Mouse (Mus musculus): ENCODE measurements around the gene Klhl10.

Gene Klhl10

GRCm38 (mm10) chr11:100465833-100466232, 24.1 kb downstream of the Klhl10 start:
- no peak for DNase-seq

GRCm38 (mm10) chr11:100471352-100472196, 29.9 kb downstream of the Klhl10 start:
- DNase-seq, result no peak

DNA sequence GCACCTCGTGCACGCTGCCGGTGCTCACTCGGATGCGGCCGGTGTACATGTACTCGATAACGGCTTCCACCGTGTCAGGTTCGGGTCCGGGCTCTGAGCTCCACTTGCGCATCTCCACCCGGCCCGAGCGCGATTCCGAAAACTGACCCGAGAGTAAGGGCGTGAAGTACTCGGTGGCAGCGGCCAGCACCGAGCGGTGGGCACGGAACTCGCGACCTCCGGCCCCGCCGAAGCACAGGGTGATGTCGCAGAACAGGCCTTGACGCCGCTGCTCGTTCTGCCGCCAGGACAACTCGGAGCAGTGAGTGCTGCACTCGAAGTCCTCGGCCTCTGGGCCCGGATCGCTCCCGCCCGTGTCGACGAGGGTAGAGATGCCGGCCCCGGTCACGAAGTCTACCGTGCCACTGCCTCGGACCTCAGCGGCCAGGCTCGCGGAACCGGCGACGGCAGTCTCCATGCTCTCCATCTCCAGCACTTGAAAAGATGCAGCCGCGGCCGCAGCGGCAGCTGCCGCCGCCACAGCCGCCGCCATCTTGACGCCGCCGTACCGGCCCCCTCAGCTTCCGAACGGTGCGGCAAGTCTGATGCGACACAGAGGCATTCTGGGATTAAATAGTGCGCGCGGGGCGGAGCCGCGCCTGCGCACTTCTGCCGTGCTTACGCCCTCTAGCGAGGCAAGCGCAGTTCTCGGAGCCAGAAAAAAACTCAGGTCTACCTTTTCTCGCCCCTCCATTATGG, 30.6 kb downstream of the Klhl10 start, which contains the start of gene Klhl11:
Gene Klhl11, minus strand, starts transcription at position 545 of the 738 bp plus-strand sequence.
- DNase-seq, result peak; percentile 89

- DNase-seq, result no peak
Measured at GRCm38 (mm10) chr11:100472935-100473295, 31.2 kb downstream of the Klhl10 start.

- DNase-seq, result no peak
Measured at GRCm38 (mm10) chr11:100476281-100476680, 34.6 kb downstream of the Klhl10 start.

DNA sequence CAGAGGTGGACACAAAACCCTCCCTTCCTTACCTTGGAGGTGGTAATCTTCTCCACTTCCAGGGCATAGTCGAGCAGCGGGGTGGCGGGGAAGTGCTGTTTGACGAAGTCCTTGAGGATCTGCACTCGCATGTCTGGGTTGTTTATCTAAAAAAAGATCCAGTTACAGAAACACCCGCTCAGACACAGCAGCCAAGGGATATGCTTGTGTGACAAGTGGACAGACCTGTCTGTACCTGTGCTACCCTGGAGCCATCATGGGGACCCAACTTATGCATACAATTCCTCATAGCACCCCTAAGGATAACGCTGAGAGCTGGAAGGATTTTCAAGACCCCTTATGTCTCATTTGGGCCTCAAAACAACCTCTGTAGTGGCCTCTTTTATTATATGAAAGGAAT, 37.4 kb downstream of the Klhl10 start:
- DNase-seq, result no peak

- no peak for DNase-seq
Measured at GRCm38 (mm10) chr11:100484461-100484860, 42.7 kb downstream of the Klhl10 start.

DNA sequence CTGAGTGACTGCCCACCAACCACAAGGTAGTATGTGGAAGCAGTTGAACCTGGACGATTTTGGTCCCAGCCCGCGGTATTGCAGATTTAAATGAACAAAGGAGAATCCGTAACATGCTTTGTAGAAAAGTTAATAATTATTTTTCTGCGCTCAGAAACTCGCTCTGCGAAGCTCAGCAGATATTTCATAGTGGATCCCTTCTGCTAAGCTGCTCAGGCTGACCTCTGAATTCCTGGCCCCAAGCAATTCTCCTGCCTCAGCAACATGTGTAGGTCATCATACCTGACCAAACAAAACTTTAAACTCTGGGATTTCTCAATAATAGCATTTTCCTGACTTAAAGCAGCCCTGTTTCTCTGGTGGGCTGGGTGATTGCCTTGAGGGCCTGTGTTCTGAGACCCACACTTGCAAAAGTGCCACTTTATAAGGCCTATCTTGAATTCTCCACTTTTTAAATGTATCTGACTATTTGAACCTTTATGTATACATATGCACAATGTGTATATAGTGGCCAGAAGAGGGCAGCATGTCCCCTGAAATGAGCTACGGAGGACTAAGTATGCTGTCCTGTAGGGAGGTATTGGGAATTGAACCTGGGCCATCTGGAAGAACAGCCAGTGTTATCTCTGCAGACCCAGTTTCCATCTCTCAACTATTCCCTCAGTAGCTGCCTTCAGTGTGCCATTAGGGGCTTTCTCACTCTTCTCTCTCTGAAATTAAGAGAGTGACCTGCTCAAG, 44.3 kb downstream of the Klhl10 start:
- DNase-seq, result no peak

DNA sequence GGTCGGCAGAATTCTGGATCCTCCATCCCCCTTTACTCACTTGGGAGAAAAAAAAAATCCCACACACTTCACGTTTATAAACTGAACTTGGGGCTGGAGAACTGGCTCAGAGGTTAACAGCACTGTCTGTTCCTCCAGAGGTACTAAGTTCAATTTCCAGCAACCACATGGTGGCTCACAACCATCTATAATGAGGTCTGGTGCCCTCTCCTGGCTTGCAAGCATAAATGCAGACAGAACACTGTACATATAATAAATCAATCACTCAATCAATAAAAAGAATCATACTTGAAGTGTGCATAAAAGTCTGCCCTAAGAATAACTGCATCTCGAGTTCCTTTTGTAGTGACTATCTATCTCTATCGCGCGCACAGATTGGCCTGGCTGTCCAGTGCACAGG, 49.2 kb downstream of the Klhl10 start:
- DNase-seq, result no peak

DNA sequence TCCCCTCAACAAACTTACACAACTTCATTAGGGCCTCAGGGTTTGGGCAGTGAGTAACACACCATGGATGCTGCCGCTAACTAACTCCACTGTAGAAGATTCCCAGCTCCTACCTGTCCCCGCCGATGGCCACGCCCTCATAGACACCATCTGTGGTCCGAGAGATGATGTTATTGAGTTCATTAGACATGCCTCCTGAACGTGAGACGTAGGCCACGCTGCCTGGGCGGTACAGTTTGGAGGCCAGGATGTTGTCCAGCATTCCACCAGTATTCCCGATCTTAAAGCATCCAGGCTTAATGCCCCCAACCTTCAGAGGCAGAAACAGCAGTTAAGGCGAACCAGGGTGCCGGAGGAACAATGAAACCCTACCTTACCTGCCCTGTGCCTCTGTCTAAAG, 52.1 kb downstream of the Klhl10 start:
- DNase-seq, result no peak

- no peak for DNase-seq
Measured at GRCm38 (mm10) chr11:100500241-100500640, 58.5 kb downstream of the Klhl10 start.

GRCm38 (mm10) chr11:100500651-100501050, 58.9 kb downstream of the Klhl10 start:
- DNase-seq, result no peak

DNA sequence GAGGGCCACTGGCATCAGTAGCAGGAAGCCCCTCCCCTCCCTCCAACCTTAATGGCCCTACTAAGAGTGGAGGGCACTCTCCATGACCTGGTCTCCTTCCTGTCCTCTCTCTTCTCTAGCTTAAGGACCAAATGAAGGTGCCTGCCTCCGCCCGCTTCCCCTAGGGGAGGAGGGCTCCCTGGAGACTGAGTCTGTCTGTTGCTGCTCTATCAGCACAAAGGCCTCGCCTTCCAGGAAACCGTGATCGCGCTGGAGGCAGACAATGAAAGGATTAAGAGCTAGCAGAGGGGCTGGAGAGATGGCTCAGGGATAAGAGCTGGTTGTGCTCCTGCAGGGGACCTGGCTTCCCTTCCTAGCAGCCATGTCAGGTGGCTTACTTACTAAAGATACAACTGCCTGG, 59.6 kb downstream of the Klhl10 start:
- DNase-seq, result no peak

DNA sequence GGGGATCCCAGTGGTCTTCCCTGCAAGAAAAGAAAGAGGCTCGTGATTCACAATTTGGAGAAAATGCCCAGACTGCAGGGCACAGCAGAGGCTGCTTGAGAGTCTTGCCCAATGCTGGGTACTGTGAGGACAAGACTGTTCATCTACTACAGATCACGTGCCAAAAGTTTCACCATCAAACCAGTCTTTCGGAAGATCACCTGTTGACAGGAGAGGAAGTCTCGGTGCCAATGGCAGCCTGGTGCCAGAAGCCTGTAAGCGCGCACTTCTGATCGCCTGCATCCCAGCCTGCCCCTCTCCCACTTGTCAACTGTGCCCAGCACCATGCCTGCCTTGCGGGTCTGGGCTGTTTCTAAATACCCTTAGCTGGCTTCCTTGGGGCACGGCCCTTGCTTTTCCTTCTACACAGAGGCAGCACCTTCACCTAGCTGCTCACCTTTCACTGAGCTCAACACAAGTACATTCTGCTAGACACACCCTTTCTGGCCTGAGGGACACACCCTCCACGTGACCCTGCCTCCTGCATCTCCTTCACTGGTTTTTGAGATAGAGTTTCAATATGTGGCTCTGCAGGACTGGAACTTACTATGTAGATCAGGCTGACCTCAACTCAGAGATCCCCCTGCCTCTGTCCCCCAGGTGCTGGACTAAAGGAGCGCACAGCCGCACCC, 63.4 kb downstream of the Klhl10 start:
- DNase-seq, result no peak

DNA sequence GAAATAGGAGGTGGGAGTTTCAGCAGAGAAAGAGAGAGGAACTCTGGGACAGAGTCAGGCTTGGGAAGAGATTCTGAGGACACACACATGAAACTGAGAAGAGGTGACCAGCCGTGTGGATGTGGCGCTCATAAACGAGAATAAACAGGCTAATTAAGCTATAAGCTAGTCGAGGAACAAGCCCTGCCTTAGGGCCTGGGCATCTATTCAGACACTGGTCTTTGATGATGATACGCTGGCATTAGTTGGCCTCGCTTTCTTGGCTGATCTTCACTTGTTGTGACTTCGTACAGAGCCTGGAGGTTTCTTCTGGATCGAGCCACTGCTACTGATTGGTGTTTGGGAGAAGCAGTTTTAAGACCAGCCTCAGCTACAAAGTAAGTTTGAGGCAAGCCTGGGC, 64.3 kb downstream of the Klhl10 start:
- no peak for DNase-seq

Data from layer of hippocampus, adult 9-11 months (tissue).